Mouse (Mus musculus) intestine, embryonic 16.5 days (tissue): Measurements from ENCODE around the gene Acap3. TPM values are rescaled to one million over a fixed set of nuclear protein-coding genes. Genes with fewer than 3 reads are reported as not detected.

Experiments used
- ATAC-seq: fragments of 200-750 bp; cut with Nextera tagmentation; 2 replicates; pipeline ENCODE4 v1.8.0; 2017; ENCODE audit warnings: moderate TSS enrichment, moderate library complexity
- H3K27ac ChIP-seq: fragments of 300-500 bp; sonication (generic); 2 replicates; pipeline ENCODE4 v1.5.1; 2014; ENCODE audit warnings: mild to moderate bottlenecking, low read length
- H3K27me3 ChIP-seq: fragments of 300-500 bp; sonication (generic); replicated peaks from 2 replicates; pipeline ENCODE4 v1.6.1; 2014; ENCODE audit warnings: low read length, control low read depth, mixed read lengths; ENCODE audit not compliant: control insufficient read depth, insufficient read depth
- H3K36me3 ChIP-seq: fragments of 300-500 bp; sonication (generic); 2 replicates; pipeline ENCODE4 v1.6.1; 2014; ENCODE audit warnings: low read length, control low read depth; ENCODE audit not compliant: control insufficient read depth, insufficient read depth
- H3K4me1 ChIP-seq: fragments of 300-500 bp; sonication (generic); 2 replicates; pipeline ENCODE4 v1.6.1; 2014; ENCODE audit warnings: low read length, control low read depth, mixed read lengths; ENCODE audit not compliant: control insufficient read depth, insufficient read depth
- H3K4me2 ChIP-seq: fragments of 300-500 bp; sonication (generic); 2 replicates; pipeline ENCODE4 v1.6.1; 2014; ENCODE audit warnings: low read depth, low read length, control low read depth
- H3K4me3 ChIP-seq: fragments of 300-500 bp; sonication (generic); 2 replicates; pipeline ENCODE4 v1.5.1; 2014; ENCODE audit warnings: mild to moderate bottlenecking, low read length
- H3K9ac ChIP-seq: fragments of 300-500 bp; sonication (generic); 2 replicates; pipeline ENCODE4 v1.6.1; 2014; ENCODE audit warnings: low read depth, low read length
- H3K9me3 ChIP-seq: fragments of 300-500 bp; sonication (generic); 2 replicates; pipeline ENCODE4 v1.6.1; 2016; ENCODE audit warnings: low read length, control low read depth; ENCODE audit not compliant: control insufficient read depth
- WGBS: fragments of 180-500 bp; shearing (Covaris S2); extraction: QIAGEN DNeasy Blood & Tissue Kit; methylation state at CpG from one replicate; pipeline ENCODE4 v1.1.7; 2014; 5-methylcytosine and 5-hydroxymethylcytosine counted together
- polyA plus RNA-seq: library from polyadenylated mRNA; unstranded; fragments of >200 nt; fragmentation: Nextera tagmentation; extraction: Ambion mirVana; gene quantifications from 2 replicates; pipeline ENCODE4 v1.2.1, GENCODE M21; 2015

Gene Acap3
- polyA plus RNA-seq, 1 experiment from 2014 or later, result 9.8 TPM

DNA sequence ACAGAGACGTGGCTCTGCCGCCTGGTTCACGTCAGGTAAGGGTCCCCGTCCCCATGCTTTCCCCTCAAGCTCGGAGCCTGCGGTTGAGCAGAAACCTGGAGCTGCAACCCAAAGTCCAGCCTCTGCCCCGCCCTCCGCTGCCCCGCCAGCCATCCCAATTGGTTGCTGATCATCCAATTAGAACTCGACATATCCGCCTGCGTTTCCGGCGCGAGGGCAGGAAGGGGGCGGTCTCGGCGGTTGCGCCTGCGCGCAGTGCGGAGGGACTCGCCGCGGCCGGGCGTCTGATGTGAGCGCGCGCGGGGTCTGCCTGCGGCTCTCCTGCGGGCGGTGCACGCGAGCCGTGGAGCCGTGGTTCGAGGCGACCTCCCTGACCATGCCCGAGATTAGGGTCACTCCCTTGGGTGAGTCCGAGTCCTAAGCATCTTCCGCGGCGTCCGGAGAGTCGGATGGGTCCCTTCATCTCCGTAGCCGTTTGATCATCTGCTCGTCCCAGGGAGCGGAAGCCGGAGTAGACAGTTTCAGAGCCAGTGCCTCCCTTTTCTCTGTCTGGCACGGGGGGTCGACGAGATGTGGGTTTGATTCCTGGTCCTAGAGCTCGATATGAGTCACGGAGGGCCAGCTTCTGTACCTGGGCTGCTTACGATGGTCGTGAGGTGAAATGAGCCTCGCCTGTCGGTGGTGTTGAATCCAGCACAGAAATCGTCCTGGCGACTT, 22.1 kb upstream of the Acap3 start, which contains the start of the genes Cptp and Ints11:
Gene Cptp (minus strand): TSS at position 124 of the 717 bp plus-strand sequence.
Gene Ints11 (plus strand): TSS at position 230 of the 717 bp plus-strand sequence.
- peak; percentile 99 for ATAC-seq
- H3K9ac ChIP-seq, result peak within 1 kb of the TSS; percentile 83
- peak within 1 kb of the TSS; percentile 74 for H3K4me3 ChIP-seq
- WGBS, result under 1% methylated on average over 63 of the region's 63 CpGs
- H3K36me3 ChIP-seq, result peaks cover 3% of the 10 kb centered on the region; the same call in 1 of the 2 replicates
- H3K9me3 ChIP-seq, result no peaks in the 10 kb centered on the region
- peak within 1 kb of the TSS; percentile 82 for H3K4me2 ChIP-seq
- H3K27ac ChIP-seq, result peak within 1 kb of the TSS; percentile 45; the same call in 1 of the 2 replicates
- peaks cover 18% of the 10 kb centered on the region for H3K4me1 ChIP-seq
- H3K27me3 ChIP-seq, result no peaks in the 10 kb centered on the region

GRCm38 (mm10) chr4:155871404-155871803, 20.2 kb upstream of the Acap3 start:
- H3K4me3 ChIP-seq, result no peak overlapping the region
- ATAC-seq, result no peak
- no peak overlapping the region for H3K9ac ChIP-seq
- H3K4me2 ChIP-seq, result no peak overlapping the region
- H3K27me3 ChIP-seq, result no peaks in the 10 kb centered on the region
- no peaks in the 10 kb centered on the region for H3K9me3 ChIP-seq
- no peak overlapping the region for H3K27ac ChIP-seq
- 0 out of 2 replicates have a peak, but pooled peaks cover 1% of the 10 kb centered on the region for H3K36me3 ChIP-seq
- WGBS, result 81% methylated on average over 7 of the region's 7 CpGs
- peaks cover 18% of the 10 kb centered on the region for H3K4me1 ChIP-seq

GRCm38 (mm10) chr4:155883587-155883986, 8.0 kb upstream of the Acap3 start:
- no peaks in the 10 kb centered on the region for H3K27me3 ChIP-seq
- H3K4me2 ChIP-seq, result no peak overlapping the region
- H3K9ac ChIP-seq, result no peak overlapping the region
- no peaks in the 10 kb centered on the region for H3K9me3 ChIP-seq
- no peak overlapping the region for H3K27ac ChIP-seq
- H3K4me3 ChIP-seq, result no peak overlapping the region
- peaks cover 25% of the 10 kb centered on the region for H3K36me3 ChIP-seq
- WGBS, result 73% methylated on average over 3 of the region's 3 CpGs
- H3K4me1 ChIP-seq, result no peaks in the 10 kb centered on the region
- no peak for ATAC-seq

DNA sequence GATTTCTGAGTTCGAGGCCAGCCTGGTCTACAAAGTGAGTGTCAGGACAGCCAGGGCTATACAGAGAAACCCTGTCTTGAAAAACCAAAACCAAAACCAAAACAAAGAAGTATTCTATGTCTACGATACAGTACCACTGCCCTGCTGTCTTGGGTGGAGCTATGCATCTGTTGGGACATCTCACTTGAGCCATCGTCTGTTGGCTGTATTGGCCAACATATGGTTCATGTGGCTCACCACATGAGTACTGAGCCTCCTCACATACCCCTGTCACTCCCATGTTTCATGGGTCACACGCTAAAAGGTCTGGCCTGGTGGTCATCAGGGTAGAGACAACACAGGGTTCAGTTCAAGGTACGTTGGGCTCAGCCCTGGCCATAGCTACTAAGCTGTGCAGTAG, 5.3 kb upstream of the Acap3 start:
- Histone ChIP-seq H3K36me3 (peaks cover 22% of the 10 kb centered on the region), H3K9me3 (no peaks in the 10 kb centered on the region), H3K27ac (no peak overlapping the region), H3K4me1 (peaks cover 10% of the 10 kb centered on the region), H3K4me2 (no peak overlapping the region), H3K9ac (no peak overlapping the region), H3K27me3 (no peaks in the 10 kb centered on the region), H3K4me3 (no peak overlapping the region)
- 93% methylated on average over 5 of the region's 5 CpGs for WGBS
- no peak for ATAC-seq

DNA sequence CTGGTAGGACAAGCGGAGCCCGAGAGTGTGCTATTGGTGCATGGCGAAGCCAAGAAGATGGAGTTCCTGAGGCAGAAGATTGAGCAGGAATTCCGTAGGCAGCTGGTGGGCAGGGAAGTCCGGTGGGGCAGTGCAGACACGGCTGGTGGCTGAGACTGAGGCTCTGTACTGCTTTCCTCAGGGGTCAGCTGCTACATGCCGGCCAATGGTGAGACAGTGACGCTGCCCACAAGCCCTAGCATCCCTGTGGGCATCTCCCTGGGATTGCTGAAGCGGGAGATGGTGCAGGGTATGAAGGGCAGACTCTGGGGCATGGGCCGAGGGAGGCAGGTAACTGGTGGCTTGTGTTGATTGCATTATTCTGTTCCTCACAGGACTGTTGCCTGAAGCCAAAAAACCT, 3.9 kb upstream of the Acap3 start:
- H3K36me3 ChIP-seq, result peaks cover 22% of the 10 kb centered on the region
- H3K27me3 ChIP-seq, result no peaks in the 10 kb centered on the region
- 88% methylated on average over 10 of the region's 10 CpGs for WGBS
- H3K27ac ChIP-seq, result no peak overlapping the region
- no peak overlapping the region for H3K4me2 ChIP-seq
- ATAC-seq, result no peak
- H3K4me3 ChIP-seq, result no peak overlapping the region
- no peak overlapping the region for H3K9ac ChIP-seq
- no peaks in the 10 kb centered on the region for H3K9me3 ChIP-seq
- peaks cover 11% of the 10 kb centered on the region for H3K4me1 ChIP-seq

GRCm38 (mm10) chr4:155888181-155888580, 3.4 kb upstream of the Acap3 start:
- no peak overlapping the region for H3K4me2 ChIP-seq
- WGBS, result 94% methylated on average over 9 of the region's 9 CpGs
- H3K27me3 ChIP-seq, result no peaks in the 10 kb centered on the region
- peaks cover 22% of the 10 kb centered on the region for H3K36me3 ChIP-seq
- no peak overlapping the region for H3K9ac ChIP-seq
- no peak overlapping the region for H3K4me3 ChIP-seq
- H3K4me1 ChIP-seq, result peaks cover 16% of the 10 kb centered on the region
- H3K9me3 ChIP-seq, result no peaks in the 10 kb centered on the region
- H3K27ac ChIP-seq, result no peak overlapping the region
- ATAC-seq, result no peak

- no peak overlapping the region for H3K4me3 ChIP-seq
- no peaks in the 10 kb centered on the region for H3K9me3 ChIP-seq
- peaks cover 22% of the 10 kb centered on the region for H3K36me3 ChIP-seq
- no peak overlapping the region for H3K4me2 ChIP-seq
- H3K4me1 ChIP-seq, result peaks cover 27% of the 10 kb centered on the region
- no peaks in the 10 kb centered on the region for H3K27me3 ChIP-seq
- no peak for ATAC-seq
- 85% methylated on average over 5 of the region's 5 CpGs for WGBS
- no peak overlapping the region for H3K27ac ChIP-seq
- no peak overlapping the region for H3K9ac ChIP-seq
Measured at GRCm38 (mm10) chr4:155889316-155889715, 2.3 kb upstream of the Acap3 start.

GRCm38 (mm10) chr4:155891011-155891471, 581 bp upstream of the Acap3 start:
- H3K4me3 ChIP-seq, result peak overlapping the region; percentile 95
- H3K4me1 ChIP-seq, result peaks cover 33% of the 10 kb centered on the region
- no peaks in the 10 kb centered on the region for H3K27me3 ChIP-seq
- ATAC-seq, result peak; percentile 5; the same call in 1 of the 2 replicates
- H3K27ac ChIP-seq, result peak overlapping the region; percentile 18; the same call in 1 of the 2 replicates
- WGBS, result 0% methylated on average over 34 of the region's 34 CpGs
- peak overlapping the region; percentile 96 for H3K9ac ChIP-seq
- no peaks in the 10 kb centered on the region for H3K9me3 ChIP-seq
- peaks cover 14% of the 10 kb centered on the region for H3K36me3 ChIP-seq
- peak overlapping the region; percentile 96 for H3K4me2 ChIP-seq

DNA sequence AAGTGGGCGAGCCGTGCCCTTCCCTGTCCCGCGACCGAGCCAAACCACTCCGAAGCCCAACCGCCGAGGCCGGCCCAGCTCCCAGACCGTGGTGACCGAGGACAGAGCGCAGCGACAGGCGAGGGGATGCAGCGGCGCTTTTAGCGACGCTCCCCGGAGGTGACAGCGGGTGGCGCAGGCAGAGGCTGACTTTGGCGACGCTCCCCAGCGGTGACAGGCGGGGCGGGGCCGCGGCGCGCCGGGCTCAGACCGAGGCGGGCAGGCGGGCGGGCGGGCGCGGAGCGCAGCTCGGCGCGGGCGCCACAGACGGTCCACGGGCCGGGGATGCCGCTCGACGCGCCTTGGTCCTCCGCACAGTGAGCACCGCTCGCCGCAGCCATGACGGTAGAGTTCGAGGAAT, 395 bp downstream of the Acap3 start:
- H3K4me1 ChIP-seq, result peaks cover 33% of the 10 kb centered on the region
- H3K36me3 ChIP-seq, result peaks cover 12% of the 10 kb centered on the region
- no peaks in the 10 kb centered on the region for H3K27me3 ChIP-seq
- peak overlapping the region; percentile 96 for H3K9ac ChIP-seq
- peak overlapping the region; percentile 99 for H3K27ac ChIP-seq
- under 1% methylated on average over 52 of the region's 56 CpGs for WGBS
- H3K4me3 ChIP-seq, result peak overlapping the region; percentile 95
- peak overlapping the region; percentile 96 for H3K4me2 ChIP-seq
- no peaks in the 10 kb centered on the region for H3K9me3 ChIP-seq
- peak; percentile 94 for ATAC-seq
